Mouse (Mus musculus) CH12.LX (cell line): ENCODE measurements around the gene Tnfsf10. TPM values are rescaled to one million over a fixed set of nuclear protein-coding genes. Genes with fewer than 3 reads are reported as not detected.
A peak's percentile ranks its signal among the peaks of the same experiment; 100 is the strongest.

Experiments used
- DNase-seq: peaks from one replicate; pipeline ENCODE4 v3.0.0-alpha.2; 2013; ENCODE audit errors: extremely low read depth
- H3K27ac ChIP-seq: 2 replicates; pipeline ENCODE4 v1.5.1; 2012; ENCODE audit warnings: low read depth, mild to moderate bottlenecking, control low read depth, moderate library complexity; ENCODE audit not compliant: insufficient read depth
- H3K27me3 ChIP-seq: replicated peaks from 2 replicates; pipeline ENCODE3; 2012; ENCODE audit warnings: inconsistent platforms
- H3K36me3 ChIP-seq, 2 experiments: replicated peaks in 1 of 2; 2 replicates each; pipeline versions ENCODE3 to v1.6.1; 2012; ENCODE audit warnings: inconsistent platforms in 1 of 2, low read length in 1 of 2, mild to moderate bottlenecking in 1 of 2, mixed read lengths in 1 of 2, moderate library complexity in 1 of 2; ENCODE audit not compliant: control insufficient read depth in 1 of 2, insufficient read depth in 1 of 2
- H3K4me1 ChIP-seq, 2 experiments: 2 replicates each; pipeline ENCODE4 v1.6.1; 2012; ENCODE audit warnings: inconsistent platforms in 1 of 2, moderate library complexity in 1 of 2; ENCODE audit not compliant: insufficient read depth in 2 of 2, control insufficient read depth in 1 of 2
- H3K4me2 ChIP-seq: 2 replicates; pipeline ENCODE4 v1.6.1; 2012; ENCODE audit warnings: low read depth, mild to moderate bottlenecking, control low read depth; ENCODE audit not compliant: poor library complexity, insufficient read depth, severe bottlenecking
- H3K4me3 ChIP-seq, 3 experiments: fragments of 150-350 bp in 1 of 3; sonication (generic) in 1 of 3; replicated peaks in 1 of 3; 2 replicates each; pipeline versions ENCODE3 to v1.5.1; 2011 to 2012; ENCODE audit warnings: low read depth in 2 of 3, low read length in 2 of 3, mild to moderate bottlenecking in 2 of 3, moderate library complexity in 2 of 3, control low read depth in 1 of 3, improper control_type of control experiment in 1 of 3, inconsistent platforms in 1 of 3, mixed read lengths in 1 of 3; ENCODE audit not compliant: poor library complexity in 1 of 3
- H3K79me2 ChIP-seq: replicated peaks from 2 replicates; pipeline ENCODE4 v1.6.1; 2012; ENCODE audit warnings: mild to moderate bottlenecking, moderate library complexity; ENCODE audit not compliant: control insufficient read depth, poor library complexity, insufficient read depth, severe bottlenecking; ENCODE audit errors: extremely low read depth
- H3K9ac ChIP-seq: 2 replicates; pipeline ENCODE4 v1.6.1; 2012; ENCODE audit warnings: low read depth, mild to moderate bottlenecking, control low read depth, moderate library complexity; ENCODE audit not compliant: insufficient read depth
- H3K9me3 ChIP-seq: replicated peaks from 2 replicates; pipeline ENCODE3; 2012; ENCODE audit warnings: low read length, inconsistent platforms, mixed read lengths
- BHLHE40 ChIP-seq: IDR thresholded peaks from 2 replicates; pipeline ENCODE4 v1.6.1; 2011; ENCODE audit warnings: mild to moderate bottlenecking, low read depth, low read length, improper control_type of control experiment
- CHD1 ChIP-seq: IDR thresholded peaks from 2 replicates; pipeline ENCODE4 v1.6.1; 2012; ENCODE audit warnings: low read depth, low read length, improper control_type of control experiment, inconsistent platforms
- CHD2 ChIP-seq: IDR thresholded peaks from 2 replicates; pipeline ENCODE4 v1.6.1; 2011; ENCODE audit warnings: low read length, improper control_type of control experiment
- CTCF ChIP-seq, 2 experiments: IDR thresholded peaks in 1 of 2; conservative IDR thresholded peaks in 1 of 2; 2 replicates each; pipeline ENCODE4 v1.5.1; 2011 to 2012; ENCODE audit warnings: low read depth in 2 of 2, low read length in 2 of 2, improper control_type of control experiment in 1 of 2, inconsistent platforms in 1 of 2, mild to moderate bottlenecking in 1 of 2, moderate library complexity in 1 of 2
- E2F4 ChIP-seq: IDR thresholded peaks from 2 replicates; pipeline ENCODE4 v1.6.1; 2011; ENCODE audit warnings: low read depth, low read length, improper control_type of control experiment; ENCODE audit not compliant: insufficient replicate concordance
- EP300 ChIP-seq: IDR thresholded peaks from 2 replicates; pipeline ENCODE4 v1.6.1; 2011; ENCODE audit warnings: low read length, improper control_type of control experiment
- HCFC1 ChIP-seq: IDR thresholded peaks from 2 replicates; pipeline ENCODE4 v1.6.1; 2012; ENCODE audit warnings: low read depth, mild to moderate bottlenecking, inconsistent platforms, low read length, improper control_type of control experiment
- IRF4 ChIP-seq: IDR thresholded peaks from 2 replicates; pipeline ENCODE4 v1.6.1; 2014; ENCODE audit warnings: low read depth, mild to moderate bottlenecking, inconsistent platforms, low read length, improper control_type of control experiment
- JUN ChIP-seq: IDR thresholded peaks from 2 replicates; pipeline ENCODE4 v1.6.1; 2011; ENCODE audit warnings: low read depth, mild to moderate bottlenecking, low read length, improper control_type of control experiment, moderate library complexity; ENCODE audit not compliant: insufficient read depth
- MAZ ChIP-seq: IDR thresholded peaks from 2 replicates; pipeline ENCODE4 v1.6.1; 2012; ENCODE audit warnings: low read depth, mild to moderate bottlenecking, inconsistent platforms, low read length, improper control_type of control experiment, moderate library complexity
- MXI1 ChIP-seq: IDR thresholded peaks from 2 replicates; pipeline ENCODE4 v1.6.1; 2011; ENCODE audit warnings: mild to moderate bottlenecking, low read depth, low read length, improper control_type of control experiment
- PAX5 ChIP-seq: IDR thresholded peaks from 2 replicates; pipeline ENCODE4 v1.6.1; 2012; ENCODE audit warnings: low read length, inconsistent platforms, mixed read lengths
- RCOR1 ChIP-seq: conservative IDR thresholded peaks from 2 replicates; pipeline ENCODE4 v1.6.1; 2012; ENCODE audit warnings: low read depth, mild to moderate bottlenecking, inconsistent platforms, low read length, improper control_type of control experiment
- SIN3A ChIP-seq: IDR thresholded peaks from 2 replicates; pipeline ENCODE4 v1.6.1; 2012; ENCODE audit warnings: low read length, improper control_type of control experiment, inconsistent platforms
- TCF12 ChIP-seq: IDR thresholded peaks from 2 replicates; pipeline ENCODE4 v1.6.1; 2014; ENCODE audit warnings: low read depth, mild to moderate bottlenecking, inconsistent platforms, low read length, improper control_type of control experiment
- UBTF ChIP-seq: IDR thresholded peaks from 2 replicates; pipeline ENCODE4 v1.6.1; 2012; ENCODE audit warnings: low read depth, mild to moderate bottlenecking, inconsistent platforms, low read length, improper control_type of control experiment, moderate library complexity
- USF2 ChIP-seq: conservative IDR thresholded peaks from 2 replicates; pipeline ENCODE4 v1.6.1; 2011; ENCODE audit warnings: low read depth, low read length, improper control_type of control experiment
- ZKSCAN1 ChIP-seq: IDR thresholded peaks from 2 replicates; pipeline ENCODE4 v1.6.1; 2012; ENCODE audit warnings: low read depth, inconsistent platforms, low read length, improper control_type of control experiment, borderline replicate concordance
- ZNF384 ChIP-seq: IDR thresholded peaks from 2 replicates; pipeline ENCODE4 v1.6.1; 2012; ENCODE audit warnings: low read depth, low read length, improper control_type of control experiment, inconsistent platforms
- dilution Hi-C: fragments of 300-500 bp; cut with MboI; formaldehyde crosslinking; loops from 2 replicates; pipeline ENCODE4 v1.14.3; 2020; ENCODE audit warnings: low sequenced_read_pairs; ENCODE audit not compliant: extremely low pct_unique_long_range_greater_than_20kb, extremely low pct_ligation_motif_present
- in situ Hi-C: fragments of 300-500 bp; cut with MboI; formaldehyde crosslinking; loops from 3 replicates; pipeline ENCODE4 v1.14.3; 2019; ENCODE audit warnings: low sequenced_read_pairs, low pct_ligation_motif_present, low pct_unique_long_range_greater_than_20kb, mixed read lengths
- polyA plus RNA-seq: library from polyadenylated mRNA; unstranded; fragments of >175 nt; gene quantifications from 2 replicates; pipeline ENCODE4 v1.2.1, GENCODE M21; 2012; ENCODE audit warnings: low read depth; ENCODE audit not compliant: insufficient read length
- total RNA-seq, 2 experiments: library from RNA; depleted of rRNA; stranded (reverse); fragments of 300-350 nt in 1 of 2; fragments of >200 nt in 1 of 2; gene quantifications; 2 replicates each; pipeline ENCODE4 v1.2.3; 2012 to 2014

Tnfsf10 gene
- total and polyA plus RNA-seq, 3 experiments = 0.17 to 1.0 (median 0.69) TPM

GRCm38 (mm10) chr3:27377935-27378334 is 61.1 kb downstream of the Tnfsf10 start:
- DNase-seq = no peak
- Histone ChIP-seq H3K79me2 (no peaks in the 10 kb centered on the region), H3K4me2 (no peak overlapping the region), H3K36me3 (no peaks in the 10 kb centered on the region), H3K27me3 (no peaks in the 10 kb centered on the region), H3K9me3 (no peaks in the 10 kb centered on the region), H3K4me1 (peaks cover 0 to 8% of the 10 kb centered on the region in 2 experiments; a peak in 2 of 4 replicates), H3K9ac (no peak overlapping the region), H3K27ac (no peak overlapping the region), H3K4me3 (no peak overlapping the region)
- TF ChIP-seq RCOR1 (no peak), ZNF384 (0 out of 2 replicates have a peak, but pooled peaks have one; percentile 18)
- dilution Hi-C loops = no loop called here
- in situ Hi-C loops = no loop called here

DNA sequence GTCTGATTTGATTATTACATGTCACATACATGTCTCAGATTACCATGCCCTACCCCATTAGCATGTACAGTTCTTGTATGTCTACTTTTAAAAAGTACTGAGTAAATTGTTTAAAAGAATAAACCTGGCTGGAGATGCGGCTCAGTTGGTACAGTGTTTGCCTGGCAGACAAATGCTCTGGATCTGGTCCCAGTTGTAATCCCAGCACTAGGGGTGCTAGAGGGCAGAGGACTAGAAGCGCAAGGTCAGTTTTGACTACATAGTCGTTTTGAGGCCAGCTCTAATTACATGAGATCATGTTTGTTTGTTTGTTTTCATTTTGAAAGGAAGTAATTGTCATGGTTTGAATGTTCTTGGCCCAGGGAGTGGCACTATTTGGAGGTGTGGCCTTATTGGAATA is 68.0 kb downstream of the Tnfsf10 start:
- Histone ChIP-seq H3K9ac (no peak overlapping the region), H3K9me3 (no peaks in the 10 kb centered on the region), H3K27ac (no peak overlapping the region), H3K79me2 (no peaks in the 10 kb centered on the region), H3K4me2 (no peak overlapping the region), H3K36me3 (no peaks in the 10 kb centered on the region), H3K4me1 (peaks cover 2% of the 10 kb centered on the region in 2 experiments; a peak in 1 of 4 replicates), H3K4me3 (no peak overlapping the region), H3K27me3 (no peaks in the 10 kb centered on the region)
- no peak for TF ChIP-seq SIN3A
- no peak for TF ChIP-seq JUN
- no peak for TF ChIP-seq PAX5
- peak in 1 of 2 experiments; percentile 47; a peak in 2 of 4 replicates for TF ChIP-seq CTCF (conservative IDR thresholded peaks at IDR 0.05 in 1 of 2, IDR thresholded peaks at IDR 0.05 in 1 of 2; ENCODE audit: low read depth in 2 of 2, low read length in 2 of 2)
- no peak for TF ChIP-seq USF2
- no peak for TF ChIP-seq CHD1
- no peak for DNase-seq
- dilution Hi-C loops (no loop called here), in situ Hi-C loops (no loop called here)

- H3K9me3 ChIP-seq = peaks cover 2% of the 10 kb centered on the region
- dilution Hi-C loops (no loop called here), in situ Hi-C loops (no loop called here)
Observed at GRCm38 (mm10) chr3:27389923-27390322, 73.1 kb downstream of the Tnfsf10 start.

More at GRCm38 (mm10) chr3:27389923-27390322, 73.1 kb downstream of the Tnfsf10 start:
- Histone ChIP-seq H3K4me2 (no peak overlapping the region), H3K36me3 (no peaks in the 10 kb centered on the region)
- DNase-seq = peak; percentile 11
- TF ChIP-seq BHLHE40 (0 out of 2 replicates have a peak, but pooled peaks have one; percentile 11), HCFC1 (no peak), CHD2 (0 out of 2 replicates have a peak, but pooled peaks have one; percentile 25), TCF12 (no peak), ZKSCAN1 (no peak), EP300 (peak; percentile 51; the same call in 1 of the 2 replicates), MAZ (no peak), MXI1 (no peak), JUN (no peak), E2F4 (no peak), IRF4 (0 out of 2 replicates have a peak, but pooled peaks have one; percentile 54), ZNF384 (no peak), UBTF (no peak)
- TF ChIP-seq, all 38 proteins: peak for 4
- Histone ChIP-seq H3K79me2 (no peaks in the 10 kb centered on the region), H3K27me3 (no peaks in the 10 kb centered on the region), H3K4me3 (no peak overlapping the region), H3K9ac (no peak overlapping the region), H3K4me1 (peaks cover 2 to 4% of the 10 kb centered on the region in 2 experiments; a peak in 1 of 4 replicates), H3K27ac (no peak overlapping the region)
